Mouse (Mus musculus): ENCODE measurements around the gene Tgfbr2. TPM values are rescaled to one million over a fixed set of nuclear protein-coding genes. Genes with fewer than 3 reads are reported as not detected.
"Not testable (repeated sequence)": the region's sequence is repeated elsewhere in the genome, so short reads cannot be mapped to it uniquely, and the experiment has no call there.

Gene Tgfbr2
- polyA plus RNA-seq, 1 experiment from 2014 or later = 6.5 TPM

- no peak overlapping the region for H3K4me2 ChIP-seq (ENCODE audit: low read length)
Observed at GRCm38 (mm10) chr9:116058475-116058874, 116.7 kb downstream of the Tgfbr2 start.

GRCm38 (mm10) chr9:116053976-116054375 is 121.2 kb downstream of the Tgfbr2 start:
- Histone ChIP-seq H3K4me1 (replicated peaks; ENCODE audit: control insufficient read depth, insufficient read depth, low read length) (no peaks in the 10 kb centered on the region), H3K36me3 (ENCODE audit: control insufficient read depth, insufficient read depth) (no peaks in the 10 kb centered on the region), H3K4me2 (ENCODE audit: low read length) (no peak overlapping the region), H3K9ac (replicated peaks; ENCODE audit: low read depth, low read length) (no peak overlapping the region), H3K4me3 (replicated peaks; ENCODE audit: low read length) (no peak overlapping the region), H3K27ac (ENCODE audit: low read length) (no peak overlapping the region), H3K27me3 (replicated peaks; ENCODE audit: control insufficient read depth, insufficient read depth, low read length) (no peaks in the 10 kb centered on the region), H3K9me3 (ENCODE audit: control insufficient read depth, low read length) (no peaks in the 10 kb centered on the region)
- no peak for ATAC-seq
- 91% methylated on average over 8 of the region's 8 CpGs for WGBS

More at GRCm38 (mm10) chr9:116058475-116058874, 116.7 kb downstream of the Tgfbr2 start:
- H3K9ac ChIP-seq (replicated peaks; ENCODE audit: low read depth, low read length) = no peak overlapping the region
- H3K4me1 ChIP-seq (replicated peaks; ENCODE audit: control insufficient read depth, insufficient read depth, low read length) = no peaks in the 10 kb centered on the region
- no peak overlapping the region for H3K4me3 ChIP-seq (replicated peaks; ENCODE audit: low read length)
- H3K36me3 ChIP-seq (ENCODE audit: control insufficient read depth, insufficient read depth) = no peaks in the 10 kb centered on the region
- 93% methylated on average over 4 of the region's 4 CpGs for WGBS
- H3K9me3 ChIP-seq (ENCODE audit: control insufficient read depth, low read length) = no peaks in the 10 kb centered on the region
- no peak for ATAC-seq
- no peak overlapping the region for H3K27ac ChIP-seq (ENCODE audit: low read length)
- no peaks in the 10 kb centered on the region for H3K27me3 ChIP-seq (replicated peaks; ENCODE audit: control insufficient read depth, insufficient read depth, low read length)

- WGBS = 79% methylated on average over 1 of the region's 1 CpGs
- Histone ChIP-seq H3K4me3 (replicated peaks; ENCODE audit: low read length) (no peak overlapping the region), H3K4me2 (ENCODE audit: low read length) (no peak overlapping the region), H3K9ac (replicated peaks; ENCODE audit: low read depth, low read length) (no peak overlapping the region), H3K27me3 (replicated peaks; ENCODE audit: control insufficient read depth, insufficient read depth, low read length) (no peaks in the 10 kb centered on the region), H3K27ac (ENCODE audit: low read length) (no peak overlapping the region), H3K9me3 (ENCODE audit: control insufficient read depth, low read length) (no peaks in the 10 kb centered on the region), H3K4me1 (replicated peaks; ENCODE audit: control insufficient read depth, insufficient read depth, low read length) (no peaks in the 10 kb centered on the region), H3K36me3 (ENCODE audit: control insufficient read depth, insufficient read depth) (no peaks in the 10 kb centered on the region)
- ATAC-seq = no peak
Observed at GRCm38 (mm10) chr9:116049985-116050384, 125.2 kb downstream of the Tgfbr2 start.

- peak; percentile 47 for ATAC-seq
- Histone ChIP-seq H3K9me3 (ENCODE audit: control insufficient read depth, low read length) (no peaks in the 10 kb centered on the region), H3K27ac (ENCODE audit: low read length) (no peak overlapping the region), H3K4me2 (ENCODE audit: low read length) (no peak overlapping the region), H3K36me3 (ENCODE audit: control insufficient read depth, insufficient read depth) (no peaks in the 10 kb centered on the region), H3K4me3 (replicated peaks; ENCODE audit: low read length) (no peak overlapping the region), H3K27me3 (replicated peaks; ENCODE audit: control insufficient read depth, insufficient read depth, low read length) (no peaks in the 10 kb centered on the region), H3K9ac (replicated peaks; ENCODE audit: low read depth, low read length) (no peak overlapping the region), H3K4me1 (replicated peaks; ENCODE audit: control insufficient read depth, insufficient read depth, low read length) (no peaks in the 10 kb centered on the region)
- WGBS = 9% methylated on average over 3 of the region's 3 CpGs
Observed at GRCm38 (mm10) chr9:116041787-116042186, 133.4 kb downstream of the Tgfbr2 start.

GRCm38 (mm10) chr9:116041369-116041768 is 133.8 kb downstream of the Tgfbr2 start:
- 74% methylated on average over 4 of the region's 4 CpGs for WGBS
- Histone ChIP-seq H3K4me2 (ENCODE audit: low read length) (no peak overlapping the region), H3K4me3 (replicated peaks; ENCODE audit: low read length) (no peak overlapping the region), H3K9me3 (ENCODE audit: control insufficient read depth, low read length) (no peaks in the 10 kb centered on the region), H3K27ac (ENCODE audit: low read length) (no peak overlapping the region), H3K27me3 (replicated peaks; ENCODE audit: control insufficient read depth, insufficient read depth, low read length) (no peaks in the 10 kb centered on the region), H3K36me3 (ENCODE audit: control insufficient read depth, insufficient read depth) (no peaks in the 10 kb centered on the region), H3K4me1 (replicated peaks; ENCODE audit: control insufficient read depth, insufficient read depth, low read length) (no peaks in the 10 kb centered on the region), H3K9ac (replicated peaks; ENCODE audit: low read depth, low read length) (no peak overlapping the region)
- ATAC-seq = no peak

- WGBS = 93% methylated on average over 14 of the region's 14 CpGs
Observed at GRCm38 (mm10) chr9:116040852-116041251, 134.3 kb downstream of the Tgfbr2 start.

GRCm38 (mm10) chr9:116039981-116040380 is 135.2 kb downstream of the Tgfbr2 start:
- Histone ChIP-seq H3K27me3 (replicated peaks; ENCODE audit: control insufficient read depth, insufficient read depth, low read length) (no peaks in the 10 kb centered on the region), H3K4me2 (ENCODE audit: low read length) (no peak overlapping the region), H3K9ac (replicated peaks; ENCODE audit: low read depth, low read length) (no peak overlapping the region), H3K4me1 (replicated peaks; ENCODE audit: control insufficient read depth, insufficient read depth, low read length) (no peaks in the 10 kb centered on the region), H3K27ac (ENCODE audit: low read length) (no peak overlapping the region), H3K9me3 (ENCODE audit: control insufficient read depth, low read length) (no peaks in the 10 kb centered on the region), H3K36me3 (ENCODE audit: control insufficient read depth, insufficient read depth) (no peaks in the 10 kb centered on the region), H3K4me3 (replicated peaks; ENCODE audit: low read length) (no peak overlapping the region)
- WGBS = 86% methylated on average over 4 of the region's 4 CpGs
- ATAC-seq = no peak

More at GRCm38 (mm10) chr9:116040852-116041251, 134.3 kb downstream of the Tgfbr2 start:
- not testable (repeated sequence) for H3K27ac ChIP-seq (ENCODE audit: low read length); H3K9ac ChIP-seq (replicated peaks; ENCODE audit: low read depth, low read length); ATAC-seq; H3K4me2 ChIP-seq (ENCODE audit: low read length); H3K4me1 ChIP-seq (replicated peaks; ENCODE audit: control insufficient read depth, insufficient read depth, low read length); H3K9me3 ChIP-seq (ENCODE audit: control insufficient read depth, low read length); H3K4me3 ChIP-seq (replicated peaks; ENCODE audit: low read length); H3K27me3 ChIP-seq (replicated peaks; ENCODE audit: control insufficient read depth, insufficient read depth, low read length); H3K36me3 ChIP-seq (ENCODE audit: control insufficient read depth, insufficient read depth)

- Histone ChIP-seq H3K4me3 (replicated peaks; ENCODE audit: low read length) (no peak overlapping the region), H3K9me3 (ENCODE audit: control insufficient read depth, low read length) (no peaks in the 10 kb centered on the region), H3K9ac (replicated peaks; ENCODE audit: low read depth, low read length) (no peak overlapping the region), H3K4me1 (replicated peaks; ENCODE audit: control insufficient read depth, insufficient read depth, low read length) (no peaks in the 10 kb centered on the region), H3K27ac (ENCODE audit: low read length) (no peak overlapping the region), H3K27me3 (replicated peaks; ENCODE audit: control insufficient read depth, insufficient read depth, low read length) (no peaks in the 10 kb centered on the region), H3K36me3 (ENCODE audit: control insufficient read depth, insufficient read depth) (no peaks in the 10 kb centered on the region), H3K4me2 (ENCODE audit: low read length) (no peak overlapping the region)
- no peak for ATAC-seq
- 73% methylated on average over 6 of the region's 6 CpGs for WGBS
Observed at GRCm38 (mm10) chr9:116038275-116038674, 136.9 kb downstream of the Tgfbr2 start.

Data from forebrain, embryonic 16.5 days (tissue).